Mouse (Mus musculus) left cerebral cortex, adult 9 months (tissue): ENCODE results near the gene Slc37a3.

Experiments used
- DNase-seq, 2 experiments: peaks; one replicate each; pipeline ENCODE4 v3.0.0; 2022; ENCODE audit warnings: low spot score in 2 of 2

Slc37a3 gene

DNA sequence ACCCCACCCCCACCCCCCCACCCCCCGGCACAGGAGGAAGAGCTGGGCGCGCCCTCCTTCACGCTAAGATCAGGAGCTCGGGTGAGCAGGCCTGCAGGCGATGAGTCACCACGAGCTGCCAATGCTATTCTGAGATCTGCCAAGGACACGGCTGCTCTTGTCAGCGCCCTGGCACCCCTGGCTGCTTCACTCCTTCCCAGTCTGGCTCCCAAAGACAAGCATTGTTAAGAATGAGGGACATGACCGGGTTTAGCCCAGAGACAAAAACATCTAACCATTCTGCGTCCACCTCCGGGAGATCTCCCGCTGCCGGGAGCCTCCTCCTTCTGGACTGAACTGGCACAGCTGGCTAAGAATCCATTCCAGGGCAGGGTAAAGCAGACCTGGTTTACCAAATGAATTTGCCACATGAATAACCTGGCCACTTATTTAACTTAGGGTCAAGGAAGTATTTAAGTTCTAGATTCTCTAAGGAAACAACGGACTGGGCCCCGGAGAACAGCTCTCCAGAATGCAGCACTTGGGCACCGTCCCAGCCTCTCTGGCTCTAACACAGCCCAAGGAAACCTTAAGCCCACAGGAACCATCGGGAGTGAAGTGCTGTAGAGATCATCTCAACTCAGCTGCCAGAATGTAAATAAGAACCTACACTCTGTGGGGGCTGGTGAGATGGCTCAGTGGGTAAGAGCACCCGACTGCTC is 58.3 kb downstream of the Slc37a3 start:
- peak; percentile 66 to 69 for DNase-seq

DNA sequence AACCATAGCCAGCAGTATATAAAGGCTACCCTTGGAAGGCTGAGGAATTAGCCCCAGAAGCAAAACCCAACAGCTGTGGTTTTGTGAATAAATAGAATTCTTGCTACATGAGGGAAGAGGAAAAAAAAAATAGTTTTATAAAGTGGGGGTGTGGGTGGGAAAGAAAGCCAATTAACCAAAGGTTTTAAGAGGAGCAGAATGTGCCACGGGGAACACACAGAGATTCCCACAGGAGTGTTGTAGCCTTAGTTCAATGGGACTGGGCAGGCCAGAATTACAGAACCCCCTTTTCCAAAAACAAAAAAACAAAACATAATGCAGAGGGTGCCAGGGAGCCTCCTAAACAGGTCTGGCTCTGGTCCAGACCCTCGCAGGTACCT is 58.9 kb downstream of the Slc37a3 start:
- DNase-seq: no peak

DNA sequence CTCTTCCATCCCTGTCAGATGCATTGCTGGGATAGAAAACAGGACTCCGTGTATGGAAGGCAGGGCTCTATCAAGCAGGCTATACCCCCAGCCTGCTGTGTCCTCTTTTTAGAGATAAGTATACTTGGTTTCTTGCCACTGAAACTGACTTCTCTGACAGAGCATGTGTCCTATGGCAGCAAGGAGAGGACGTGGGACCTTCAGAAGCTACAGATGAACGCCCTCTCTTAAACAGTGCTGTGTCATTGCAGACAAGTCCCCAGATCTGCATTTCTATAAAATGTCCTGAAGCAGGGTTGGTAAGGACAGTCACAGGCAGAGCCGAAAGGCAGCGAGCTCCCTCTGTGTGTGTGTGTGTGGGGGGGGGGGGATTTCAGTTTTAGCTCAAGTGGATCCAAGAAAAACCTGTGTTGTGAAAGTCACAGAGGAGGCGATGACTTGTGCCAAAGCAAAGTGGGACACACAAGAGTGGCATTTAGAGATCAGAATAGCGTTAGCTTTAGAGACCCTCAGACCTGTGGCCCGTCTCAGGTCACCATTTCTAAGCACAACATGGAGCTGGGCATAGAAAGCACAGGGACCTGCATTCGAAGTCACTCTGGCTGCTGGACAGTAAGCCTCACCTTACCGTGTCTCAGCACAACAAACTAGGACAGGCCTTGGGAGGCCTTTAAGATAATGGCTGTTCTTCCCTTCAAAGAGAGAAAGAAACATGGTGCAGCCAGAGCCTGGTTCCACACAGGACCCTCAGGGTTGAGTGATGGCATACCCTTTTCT is 59.4 kb downstream of the Slc37a3 start:
- peak in 1 of 2 experiments; percentile 44 for DNase-seq

DNA sequence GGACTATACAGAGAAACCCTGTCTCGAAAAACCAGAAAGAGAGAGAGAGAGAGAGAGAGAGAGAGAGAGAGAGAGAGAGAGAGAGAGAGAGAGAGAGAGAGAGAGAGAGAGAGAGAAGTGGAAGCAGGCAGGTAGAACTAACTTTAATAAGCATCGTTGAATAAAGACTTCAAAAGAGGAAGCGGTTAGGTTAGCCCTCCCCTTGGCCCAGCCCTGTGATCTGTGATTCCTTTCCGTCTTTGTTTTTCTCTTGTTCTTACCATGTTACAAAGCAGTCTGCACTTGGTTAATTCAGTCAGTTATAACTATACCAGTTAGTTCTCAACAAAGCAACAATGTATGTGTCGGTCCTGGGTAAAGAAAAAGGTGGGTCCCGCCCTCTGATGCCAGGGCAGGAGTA is 61.4 kb downstream of the Slc37a3 start:
- no peak for DNase-seq

DNA sequence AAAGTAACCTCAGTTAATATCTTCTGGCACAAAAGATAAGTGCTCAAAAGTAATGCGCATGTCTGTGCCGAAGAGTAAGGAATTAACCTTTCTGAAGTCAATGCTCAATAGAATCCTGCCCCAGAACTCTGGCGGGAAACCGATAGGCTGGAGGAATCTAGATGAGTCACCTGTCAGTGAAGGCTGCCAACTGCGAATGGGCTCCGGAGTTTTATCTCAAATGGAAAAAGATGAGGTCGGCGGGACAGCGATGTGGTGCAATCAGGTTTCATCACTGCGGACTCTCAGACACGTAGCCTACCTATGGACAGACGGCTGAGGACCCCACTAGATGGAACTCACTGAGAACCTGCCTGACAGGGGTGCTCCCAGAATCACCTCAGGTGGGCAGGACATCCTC is 63.0 kb downstream of the Slc37a3 start:
- no peak for DNase-seq

DNA sequence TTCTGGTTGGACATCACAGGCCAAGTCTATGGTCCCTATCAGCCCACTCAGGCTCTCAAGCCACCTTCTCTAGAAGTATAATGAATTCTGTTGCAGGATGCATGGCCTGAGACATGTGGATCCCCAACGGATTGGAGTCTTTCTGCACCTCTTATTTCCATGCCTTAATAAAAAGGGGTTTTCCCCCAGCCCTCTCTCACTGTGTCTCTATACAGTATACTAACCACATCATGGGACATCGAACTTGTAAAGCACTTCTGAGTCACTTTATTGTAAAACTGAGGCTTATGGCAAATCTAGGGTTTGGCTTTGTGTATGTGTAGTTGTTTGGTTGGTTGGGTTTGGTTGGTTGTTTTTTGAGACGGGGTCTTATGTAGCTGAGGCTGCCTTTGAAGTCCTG is 65.7 kb downstream of the Slc37a3 start:
- DNase-seq: no peak

DNA sequence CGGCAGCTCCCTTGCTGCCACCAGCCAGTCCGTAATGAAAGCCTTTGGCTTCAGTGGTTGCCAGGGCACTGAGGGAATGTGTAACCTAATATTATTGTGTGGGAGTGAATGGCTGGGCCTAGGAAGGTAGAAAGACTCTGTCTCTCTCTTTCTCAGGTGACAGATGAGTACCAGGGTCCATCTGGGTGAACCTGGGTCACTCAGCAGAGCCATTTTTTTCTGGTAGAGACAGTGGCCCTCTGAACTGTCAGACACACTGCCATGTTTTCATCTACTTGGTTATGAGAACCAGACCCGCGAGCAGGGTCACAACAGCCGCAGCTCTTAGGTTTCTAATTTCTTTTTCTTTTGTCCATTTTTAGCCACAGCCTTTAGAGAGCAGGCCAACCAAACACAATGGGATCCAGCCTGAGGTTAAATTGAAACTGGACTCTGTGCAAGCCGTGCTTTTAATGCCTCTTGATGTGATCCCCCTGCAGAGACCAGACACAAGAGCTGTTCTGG is 73.1 kb downstream of the Slc37a3 start:
- DNase-seq: no peak

DNA sequence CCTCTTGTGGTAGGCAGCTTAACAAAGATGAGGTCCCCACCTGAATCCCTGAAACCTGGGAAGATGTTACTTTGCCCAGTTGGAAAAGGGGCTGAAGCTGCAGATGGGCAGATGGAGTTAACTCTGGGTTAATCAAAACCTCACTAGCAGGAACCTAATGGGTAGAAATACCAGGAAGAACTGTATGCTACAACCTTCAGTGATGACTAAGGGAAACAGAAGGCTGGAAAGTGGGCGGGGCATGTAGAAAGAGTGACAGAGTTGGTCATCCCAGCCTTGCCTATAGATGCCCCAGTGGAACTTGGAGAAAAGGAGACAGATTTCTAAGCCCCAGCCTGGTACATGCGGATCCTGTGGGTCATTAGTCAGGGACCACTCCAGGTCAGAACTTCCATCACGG is 76.0 kb downstream of the Slc37a3 start:
- DNase-seq: no peak

DNA sequence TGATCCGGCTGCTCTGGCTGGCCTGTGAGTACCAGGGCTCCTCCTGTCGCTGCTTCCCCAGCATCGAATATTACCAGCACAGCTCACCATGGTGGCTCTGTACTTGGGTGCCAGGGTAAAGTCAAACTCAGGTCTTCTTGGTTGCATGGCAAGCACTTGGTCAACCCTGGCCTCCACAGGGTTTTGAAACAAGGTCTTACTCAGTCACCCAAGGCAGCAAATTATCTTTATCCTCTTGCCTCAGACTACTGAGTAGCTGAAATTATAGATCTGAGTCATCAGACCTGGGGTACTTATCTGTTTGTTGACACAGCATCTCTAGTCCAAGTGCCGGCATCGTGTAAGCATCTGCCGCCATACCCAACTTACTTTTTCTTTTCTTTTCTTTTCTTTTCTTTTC is 80.4 kb downstream of the Slc37a3 start:
- no peak for DNase-seq

DNA sequence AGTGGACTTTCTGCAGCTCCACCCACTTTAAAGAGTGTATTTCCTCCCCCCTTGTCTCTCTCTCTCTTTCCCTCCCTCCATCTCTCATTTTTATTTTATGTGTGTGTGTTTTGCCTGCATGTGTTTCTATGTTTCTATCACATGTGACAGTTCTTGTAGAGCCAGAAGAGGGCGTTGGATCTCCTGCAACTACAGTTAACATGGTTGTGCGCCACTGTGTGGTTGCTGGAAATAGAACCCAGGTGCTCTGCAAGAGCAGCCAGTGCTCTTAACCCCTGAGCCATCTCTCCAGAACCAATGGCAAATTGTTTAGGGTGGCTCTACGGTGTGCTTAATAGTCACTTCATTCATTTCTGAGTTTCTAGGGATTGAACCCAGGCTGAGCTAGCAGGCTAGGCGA is 81.0 kb downstream of the Slc37a3 start:
- no peak for DNase-seq

DNA sequence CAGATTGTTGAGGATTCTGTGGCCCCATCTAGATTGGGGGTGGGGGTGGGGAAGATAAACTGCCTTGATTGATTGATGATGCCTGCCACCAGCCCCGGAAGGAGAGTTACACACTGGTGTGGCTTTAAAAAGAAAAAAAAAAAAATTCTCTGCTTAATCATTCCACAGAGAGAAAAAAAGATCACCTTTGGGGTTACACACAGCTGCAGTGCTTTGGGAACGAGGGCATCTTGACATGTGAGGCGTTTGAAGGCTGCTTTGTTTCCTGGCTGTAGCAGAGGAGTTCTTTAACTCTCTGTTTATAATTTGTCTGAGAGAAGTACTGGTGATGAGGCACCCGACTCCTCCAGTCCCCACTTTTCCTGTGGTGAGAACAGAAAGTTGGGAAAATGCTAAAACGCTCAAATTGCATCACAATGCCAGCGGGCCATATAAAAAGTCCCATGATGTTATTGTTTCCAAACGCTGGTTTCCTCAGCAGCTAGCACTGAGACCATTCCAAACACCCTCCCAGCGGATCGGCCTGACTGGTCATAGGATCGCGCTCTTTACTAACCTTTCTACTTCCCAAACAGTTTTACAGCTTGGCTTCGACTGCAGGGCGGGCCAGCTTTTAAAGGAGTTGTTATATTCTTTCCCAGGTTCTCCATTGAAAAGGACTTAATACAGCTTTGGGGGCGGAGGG is 81.6 kb downstream of the Slc37a3 start:
- DNase-seq: no peak

DNA sequence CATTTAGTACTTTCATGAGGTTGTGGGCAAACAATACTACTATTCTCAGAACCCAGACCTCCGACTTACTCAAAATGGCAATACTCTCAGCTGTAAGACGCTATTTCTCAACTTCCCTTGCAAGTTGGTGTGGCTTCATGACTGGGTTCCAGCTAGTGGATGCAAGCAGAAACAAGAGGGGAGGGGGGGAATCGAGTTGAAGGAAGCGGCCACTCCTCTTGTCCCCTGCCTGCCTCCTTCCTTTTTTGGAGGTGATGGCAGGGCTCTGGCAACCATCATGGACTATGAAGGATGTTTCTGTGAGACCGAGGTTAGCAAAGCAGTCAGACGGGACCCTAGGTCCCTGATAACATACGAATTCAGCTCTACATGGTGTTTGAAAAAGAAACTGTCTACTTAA is 87.8 kb downstream of the Slc37a3 start:
- no peak for DNase-seq

DNA sequence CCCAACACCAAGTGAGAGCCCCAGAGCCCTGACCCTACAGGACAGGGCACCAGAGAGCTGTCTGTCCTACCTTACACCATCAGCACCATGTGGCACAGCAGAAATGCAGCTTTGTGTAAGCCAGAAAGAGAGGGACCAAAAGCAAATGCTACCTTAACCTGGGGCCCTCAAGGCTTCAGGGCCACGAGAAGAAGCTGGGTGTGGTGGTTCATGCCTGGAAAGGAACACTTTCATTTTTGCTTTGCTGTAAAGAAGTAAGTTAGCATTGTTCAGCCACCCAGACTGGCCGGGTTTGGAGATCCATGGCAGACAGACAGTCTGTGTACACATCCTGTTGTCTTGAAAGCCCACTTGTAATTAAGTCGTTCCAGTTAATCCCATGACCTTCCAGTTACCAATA is 89.7 kb downstream of the Slc37a3 start:
- DNase-seq: no peak

DNA sequence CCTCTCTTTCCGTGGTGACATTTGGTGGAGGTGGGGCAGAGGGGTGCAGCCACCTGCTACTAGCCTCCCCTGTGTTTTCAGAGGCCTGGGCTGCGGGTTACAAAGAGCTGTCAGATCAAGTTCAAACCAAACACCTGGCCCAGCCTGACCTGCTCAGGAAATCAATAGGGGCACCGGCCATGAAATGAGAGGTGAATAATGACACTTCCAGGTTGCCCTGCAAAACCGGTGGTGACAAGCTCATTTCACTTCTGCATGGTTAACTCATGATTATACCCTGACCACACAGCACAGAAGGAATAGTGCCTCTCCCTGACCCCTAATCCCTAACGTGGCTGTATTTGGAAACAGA is 90.8 kb downstream of the Slc37a3 start:
- no peak for DNase-seq

DNA sequence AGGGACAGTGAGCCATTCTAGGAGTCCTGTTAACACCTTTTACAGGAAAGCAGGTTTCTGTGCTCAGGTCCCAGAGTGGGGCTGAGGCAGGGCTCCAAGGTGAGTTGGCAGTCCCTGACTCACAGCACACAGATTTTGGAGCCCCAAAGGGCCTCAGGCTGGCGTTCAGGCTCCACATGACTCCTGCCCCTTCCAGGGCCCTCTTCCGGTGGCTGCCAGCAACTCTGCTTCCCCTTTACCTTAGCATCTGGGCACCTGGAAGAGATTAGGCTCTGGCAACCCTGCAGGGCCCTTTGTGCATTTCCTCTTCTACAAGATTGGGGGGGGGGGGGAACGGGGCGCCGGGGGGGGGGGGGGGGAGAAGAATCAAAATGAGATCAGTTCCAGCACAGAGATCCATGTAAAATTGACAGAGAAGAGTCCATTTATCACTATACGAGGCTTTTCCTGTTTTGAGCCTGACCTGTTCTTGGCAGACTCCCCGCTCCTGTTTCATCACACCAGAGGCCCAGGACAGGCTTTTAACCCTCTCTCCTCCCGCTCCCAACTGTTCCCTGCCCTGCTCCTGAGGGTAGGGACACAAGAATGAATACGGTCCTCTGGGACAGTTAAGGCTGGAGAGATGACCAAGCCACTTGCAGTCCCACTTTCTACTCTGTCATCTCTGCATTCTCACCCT is 91.3 kb downstream of the Slc37a3 start:
- no peak for DNase-seq

DNA sequence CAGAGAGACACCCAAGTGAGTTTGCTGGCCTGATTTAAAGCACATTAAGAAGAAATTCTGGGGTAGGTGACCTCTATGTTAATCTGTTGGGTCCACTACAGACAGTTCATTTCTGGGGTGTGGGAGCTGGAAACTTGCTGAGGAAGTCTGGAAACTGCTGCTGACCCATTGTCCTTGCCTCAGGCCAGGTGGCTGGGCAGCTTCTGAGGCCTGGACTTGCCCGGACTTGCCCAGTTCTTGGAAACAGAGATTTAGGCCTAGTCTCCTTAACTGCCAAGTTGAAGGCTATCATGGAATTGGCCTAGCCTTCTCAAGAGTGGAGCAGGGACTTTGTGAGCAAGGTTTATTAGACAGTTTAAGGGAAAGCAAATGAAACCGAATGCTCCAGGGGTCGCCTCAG is 92.6 kb downstream of the Slc37a3 start:
- DNase-seq: no peak
